Mouse (Mus musculus): ENCODE data around the gene Slit2. TPM values are rescaled to one million over a fixed set of nuclear protein-coding genes. Genes with fewer than 3 reads are reported as not detected.

The Slit2 gene
- total and polyA plus RNA-seq, 2 experiments from 2014 or later = 11.3 to 35.7 TPM

DNA sequence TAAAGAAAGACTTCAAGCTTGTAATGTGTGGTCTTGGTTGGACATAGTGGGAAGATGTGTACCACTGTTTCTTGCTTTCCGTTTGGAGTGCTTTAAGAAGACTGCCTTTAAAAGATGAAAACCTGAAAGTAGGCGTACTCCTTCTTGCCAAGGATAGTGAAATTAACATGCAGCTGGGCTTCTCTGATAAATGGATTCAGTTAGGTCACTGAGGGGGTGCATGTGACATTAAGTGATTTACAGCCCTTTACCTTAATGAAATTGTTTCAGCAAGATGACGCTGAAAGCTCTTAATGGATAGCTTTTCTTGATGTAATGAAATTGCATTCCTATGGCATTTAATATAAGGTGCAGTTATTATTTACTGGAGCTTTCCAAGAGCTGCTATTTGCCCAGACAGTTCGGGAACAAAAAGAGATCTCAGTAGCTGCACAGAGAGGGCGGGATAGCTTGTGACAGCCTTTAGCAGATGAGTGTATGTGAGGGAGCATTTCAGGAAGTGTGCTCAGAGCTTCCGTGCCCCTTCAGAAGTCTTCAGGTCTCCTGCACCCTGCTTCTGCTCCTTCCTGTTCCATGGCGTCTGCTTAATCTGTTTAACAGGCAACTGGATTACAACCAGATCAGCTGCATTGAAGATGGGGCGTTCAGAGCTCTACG lies 198.8 kb downstream of the Slit2 start:
- H3K27me3 ChIP-seq (ENCODE audit: insufficient read depth, low read length) = no peaks in the 10 kb centered on the region
- no peak for DNase-seq (ENCODE audit: low spot score)
- TF ChIP-seq CTCF (IDR thresholded peaks at IDR 0.05) = no peak
- H3K9ac ChIP-seq (replicated peaks; ENCODE audit: low read length, poor library complexity, severe bottlenecking) = no peak overlapping the region
- H3K9me3 ChIP-seq (ENCODE audit: low read length) = no peaks in the 10 kb centered on the region
- no peak overlapping the region for H3K4me3 ChIP-seq (ENCODE audit: low read depth, low read length)
- no peak overlapping the region for H3K27ac ChIP-seq (ENCODE audit: low read depth, low read length)
- ATAC-seq (ENCODE audit: low FRiP score) = no peak
- no peaks in the 10 kb centered on the region for H3K4me1 ChIP-seq (ENCODE audit: insufficient read depth, low read length)
- no peak overlapping the region for H3K4me2 ChIP-seq (ENCODE audit: low read depth, low read length, poor library complexity, severe bottlenecking)
- no peaks in the 10 kb centered on the region for H3K36me3 ChIP-seq (ENCODE audit: insufficient read depth, low read length)
- WGBS = 44% methylated on average over 9 of the region's 9 CpGs

- WGBS = 91% methylated on average over 8 of the region's 8 CpGs
Observed at GRCm38 (mm10) chr5:48184358-48184757, 201.4 kb downstream of the Slit2 start.

GRCm38 (mm10) chr5:48187819-48188218 lies 204.9 kb downstream of the Slit2 start:
- Histone ChIP-seq H3K4me3 (ENCODE audit: low read depth, low read length) (no peak overlapping the region), H3K4me2 (ENCODE audit: low read depth, low read length, poor library complexity, severe bottlenecking) (no peak overlapping the region), H3K9ac (replicated peaks; ENCODE audit: low read length, poor library complexity, severe bottlenecking) (no peak overlapping the region), H3K27me3 (ENCODE audit: insufficient read depth, low read length) (no peaks in the 10 kb centered on the region), H3K27ac (ENCODE audit: low read depth, low read length) (no peak overlapping the region), H3K9me3 (ENCODE audit: low read length) (no peaks in the 10 kb centered on the region), H3K36me3 (ENCODE audit: insufficient read depth, low read length) (no peaks in the 10 kb centered on the region), H3K4me1 (ENCODE audit: insufficient read depth, low read length) (no peaks in the 10 kb centered on the region)
- WGBS = 91% methylated on average over 4 of the region's 4 CpGs
- ATAC-seq (ENCODE audit: low FRiP score) = no peak
- TF ChIP-seq CTCF (IDR thresholded peaks at IDR 0.05) = no peak
- DNase-seq (ENCODE audit: low spot score) = no peak

More at GRCm38 (mm10) chr5:48184358-48184757, 201.4 kb downstream of the Slit2 start:
- Histone ChIP-seq H3K27ac (ENCODE audit: low read depth, low read length) (no peak overlapping the region), H3K4me2 (ENCODE audit: low read depth, low read length, poor library complexity, severe bottlenecking) (no peak overlapping the region), H3K4me3 (ENCODE audit: low read depth, low read length) (no peak overlapping the region), H3K9ac (replicated peaks; ENCODE audit: low read length, poor library complexity, severe bottlenecking) (no peak overlapping the region), H3K27me3 (ENCODE audit: insufficient read depth, low read length) (no peaks in the 10 kb centered on the region), H3K9me3 (ENCODE audit: low read length) (no peaks in the 10 kb centered on the region), H3K36me3 (ENCODE audit: insufficient read depth, low read length) (no peaks in the 10 kb centered on the region), H3K4me1 (ENCODE audit: insufficient read depth, low read length) (no peaks in the 10 kb centered on the region)
- no peak for DNase-seq (ENCODE audit: low spot score)
- no peak for TF ChIP-seq CTCF (IDR thresholded peaks at IDR 0.05)
- no peak for ATAC-seq (ENCODE audit: low FRiP score)

- Histone ChIP-seq H3K4me3 (ENCODE audit: low read depth, low read length) (no peak overlapping the region), H3K36me3 (ENCODE audit: insufficient read depth, low read length) (no peaks in the 10 kb centered on the region), H3K27me3 (ENCODE audit: insufficient read depth, low read length) (no peaks in the 10 kb centered on the region), H3K4me1 (ENCODE audit: insufficient read depth, low read length) (no peaks in the 10 kb centered on the region), H3K4me2 (ENCODE audit: low read depth, low read length, poor library complexity, severe bottlenecking) (no peak overlapping the region), H3K9ac (replicated peaks; ENCODE audit: low read length, poor library complexity, severe bottlenecking) (no peak overlapping the region), H3K9me3 (ENCODE audit: low read length) (no peaks in the 10 kb centered on the region), H3K27ac (ENCODE audit: low read depth, low read length) (no peak overlapping the region)
- DNase-seq (ENCODE audit: low spot score) = no peak
- no peak for TF ChIP-seq CTCF (IDR thresholded peaks at IDR 0.05)
- ATAC-seq (ENCODE audit: low FRiP score) = no peak
Observed at GRCm38 (mm10) chr5:48199380-48199779, 216.4 kb downstream of the Slit2 start.

DNA sequence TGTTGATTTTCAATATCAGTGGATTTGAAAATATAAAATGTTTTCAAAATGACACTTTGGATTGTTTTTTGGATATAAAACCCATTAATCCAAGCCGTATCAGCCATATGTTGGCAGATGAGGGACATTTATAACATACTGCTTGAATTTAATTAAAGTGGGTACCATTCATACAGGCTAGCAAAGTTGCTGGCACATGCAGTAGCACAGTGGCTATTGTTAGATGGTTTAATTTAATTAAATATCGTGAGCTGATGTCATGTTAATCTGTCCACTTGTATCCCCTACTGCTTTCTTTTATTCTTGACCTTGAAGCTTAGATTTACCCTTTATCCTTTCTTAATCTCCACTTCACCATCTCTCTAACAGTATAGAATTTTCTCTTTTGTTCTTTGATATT lies 232.3 kb downstream of the Slit2 start:
- no peak for TF ChIP-seq CTCF (IDR thresholded peaks at IDR 0.05)
- no peak overlapping the region for H3K4me2 ChIP-seq (ENCODE audit: low read depth, low read length, poor library complexity, severe bottlenecking)
- 51% methylated on average over 2 of the region's 2 CpGs for WGBS
- no peaks in the 10 kb centered on the region for H3K27me3 ChIP-seq (ENCODE audit: insufficient read depth, low read length)
- no peak overlapping the region for H3K27ac ChIP-seq (ENCODE audit: low read depth, low read length)
- no peaks in the 10 kb centered on the region for H3K4me1 ChIP-seq (ENCODE audit: insufficient read depth, low read length)
- no peak for ATAC-seq (ENCODE audit: low FRiP score)
- H3K36me3 ChIP-seq (ENCODE audit: insufficient read depth, low read length) = no peaks in the 10 kb centered on the region
- no peak for DNase-seq (ENCODE audit: low spot score)
- H3K9me3 ChIP-seq (ENCODE audit: low read length) = no peaks in the 10 kb centered on the region
- H3K9ac ChIP-seq (replicated peaks; ENCODE audit: low read length, poor library complexity, severe bottlenecking) = no peak overlapping the region
- H3K4me3 ChIP-seq (ENCODE audit: low read depth, low read length) = no peak overlapping the region

GRCm38 (mm10) chr5:48219624-48220155 lies 236.8 kb downstream of the Slit2 start:
- 38% methylated on average over 10 of the region's 10 CpGs for WGBS
- no peaks in the 10 kb centered on the region for H3K4me1 ChIP-seq (ENCODE audit: insufficient read depth, low read length)
- ATAC-seq (ENCODE audit: low FRiP score) (no peak), DNase-seq (ENCODE audit: low spot score) (no peak)
- no peak overlapping the region for H3K4me2 ChIP-seq (ENCODE audit: low read depth, low read length, poor library complexity, severe bottlenecking)
- no peaks in the 10 kb centered on the region for H3K27me3 ChIP-seq (ENCODE audit: insufficient read depth, low read length)
- no peak for TF ChIP-seq CTCF (IDR thresholded peaks at IDR 0.05)
- no peaks in the 10 kb centered on the region for H3K9me3 ChIP-seq (ENCODE audit: low read length)
- H3K36me3 ChIP-seq (ENCODE audit: insufficient read depth, low read length) = no peaks in the 10 kb centered on the region
- no peak overlapping the region for H3K9ac ChIP-seq (replicated peaks; ENCODE audit: low read length, poor library complexity, severe bottlenecking)
- H3K27ac ChIP-seq (ENCODE audit: low read depth, low read length) = no peak overlapping the region
- H3K4me3 ChIP-seq (ENCODE audit: low read depth, low read length) = no peak overlapping the region

Data from midbrain, postnatal 0 days (tissue).